Mouse (Mus musculus) urinary bladder, postnatal 14 days (tissue): ENCODE data around the gene Sh3bp5l.
"Not testable (repeated sequence)": the region's sequence is repeated elsewhere in the genome, so short reads cannot be mapped to it uniquely, and the experiment has no call there.

Experiments used
- DNase-seq: peaks from one replicate; pipeline ENCODE4 v3.0.0; 2021; ENCODE audit warnings: low spot score

Gene Sh3bp5l

DNA sequence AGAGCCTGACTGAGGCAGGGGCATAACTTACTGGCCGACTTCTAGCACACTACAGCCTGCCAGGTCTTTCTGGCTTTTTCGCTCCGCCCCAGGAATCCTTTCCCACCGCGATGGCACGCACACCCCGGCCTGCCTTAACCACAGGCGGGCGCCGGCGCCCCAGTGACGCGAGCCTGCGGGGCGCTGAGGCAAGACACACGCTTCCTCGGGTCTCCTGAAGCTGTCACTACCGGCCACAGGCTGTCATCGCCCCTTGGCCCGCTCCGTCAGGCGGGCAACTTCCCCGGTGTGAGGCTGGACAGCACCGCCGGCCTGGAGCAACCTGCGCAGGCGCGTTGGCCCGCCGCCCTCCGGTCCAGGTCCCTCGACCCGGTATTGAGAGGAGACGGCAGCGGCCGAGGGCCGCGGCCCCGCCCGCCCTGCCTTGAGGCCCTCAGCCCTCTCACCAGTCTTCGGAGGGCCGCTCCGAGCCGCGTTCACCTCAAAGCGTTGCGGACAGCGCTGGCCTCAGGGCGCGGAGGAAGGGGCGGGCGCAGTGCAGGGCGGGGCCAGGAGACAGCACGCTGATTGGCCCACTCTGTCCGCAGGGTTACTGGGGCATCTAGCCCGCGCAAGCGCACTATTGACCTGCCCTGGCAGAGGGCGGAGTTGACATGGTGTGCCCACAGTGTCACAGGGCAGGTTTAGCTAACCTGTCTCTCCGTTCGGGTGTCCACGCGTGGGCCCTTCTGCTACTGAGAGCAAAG lies 7.5 kb upstream of the Sh3bp5l start:
- peak; percentile 98 for DNase-seq

DNA sequence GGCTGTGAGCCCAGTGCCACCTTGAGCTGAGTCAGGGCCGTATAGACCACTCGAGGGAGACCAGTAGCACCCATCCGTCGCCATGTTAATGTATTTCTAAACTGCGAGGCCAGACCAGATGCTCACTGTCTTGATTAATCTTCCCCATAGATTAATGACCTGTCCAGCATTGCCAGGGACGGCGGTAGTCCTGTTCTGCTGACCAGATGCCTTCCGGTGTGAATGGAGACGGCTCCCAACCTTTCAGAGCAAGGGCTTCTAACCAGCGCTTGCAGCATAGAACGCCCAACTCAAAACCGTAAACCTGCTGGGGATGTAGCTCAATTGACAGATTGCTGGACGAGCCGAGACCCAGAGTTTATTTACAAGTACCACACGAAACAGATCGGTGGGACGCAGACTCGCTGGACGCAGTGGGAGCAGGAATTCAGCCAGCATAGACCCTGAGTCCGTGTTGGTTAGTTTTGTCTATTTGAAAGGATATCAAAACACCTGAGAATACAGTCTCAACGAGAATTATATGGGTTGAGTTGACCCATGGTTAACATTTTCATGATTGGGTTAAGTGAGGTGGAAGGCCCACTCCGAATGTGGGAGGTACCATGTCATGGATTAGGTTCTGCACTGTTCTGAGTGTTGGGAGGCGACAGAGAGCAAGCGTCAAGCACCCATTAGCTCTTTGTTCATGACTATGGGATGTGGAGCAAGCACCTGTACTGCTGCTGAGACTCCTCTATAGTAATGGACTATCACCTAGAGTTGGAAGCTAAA lies 6.8 kb upstream of the Sh3bp5l start:
- no peak for DNase-seq

DNA sequence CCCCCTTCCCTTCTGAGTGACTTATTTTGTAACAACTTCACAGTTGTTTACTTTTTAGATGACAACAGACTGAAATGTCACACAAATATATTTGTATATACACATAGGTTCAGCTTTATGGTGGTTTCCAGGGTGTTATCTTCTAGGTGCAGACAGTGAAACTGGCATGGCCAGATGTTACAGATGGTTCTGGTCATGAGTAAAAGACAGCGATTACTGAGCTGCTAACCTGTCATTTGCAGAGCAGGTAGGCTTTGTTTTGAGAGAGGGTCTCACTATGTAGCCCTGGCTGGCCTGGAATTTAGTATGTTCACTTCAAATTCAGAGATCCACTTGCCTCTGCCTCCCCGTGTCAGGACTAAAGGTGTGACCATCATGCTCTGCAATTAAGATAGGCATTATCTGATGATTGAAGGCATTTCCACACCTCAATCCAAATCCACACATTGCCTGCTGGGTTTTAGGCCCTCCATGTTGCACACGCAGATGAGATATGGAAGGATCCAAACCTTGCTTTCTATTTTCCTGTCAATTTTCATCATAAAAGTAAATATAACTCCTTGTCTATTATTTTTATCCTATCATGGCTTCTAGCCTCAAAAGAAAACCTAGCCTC lies 5.8 kb upstream of the Sh3bp5l start:
- DNase-seq, result no peak

DNA sequence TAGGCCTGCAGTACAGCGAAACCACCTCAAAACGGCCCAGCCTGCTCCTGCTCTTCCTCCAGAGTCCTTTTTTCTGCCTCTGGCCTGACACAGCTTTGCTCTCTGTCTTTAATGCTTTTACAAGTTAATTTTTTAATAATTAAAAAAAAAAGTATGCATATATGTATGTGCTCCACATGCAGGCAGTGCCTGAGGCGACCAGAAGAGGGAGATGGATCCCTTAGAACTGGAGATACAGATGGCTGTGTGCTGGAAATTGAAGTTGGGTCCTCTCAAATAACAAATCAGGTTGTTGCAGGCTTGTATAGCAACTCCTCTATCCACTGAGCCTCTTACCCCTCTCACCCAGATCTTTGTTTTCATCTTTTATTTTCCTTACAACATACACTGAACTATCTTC lies 3.7 kb upstream of the Sh3bp5l start:
- no peak for DNase-seq

DNA sequence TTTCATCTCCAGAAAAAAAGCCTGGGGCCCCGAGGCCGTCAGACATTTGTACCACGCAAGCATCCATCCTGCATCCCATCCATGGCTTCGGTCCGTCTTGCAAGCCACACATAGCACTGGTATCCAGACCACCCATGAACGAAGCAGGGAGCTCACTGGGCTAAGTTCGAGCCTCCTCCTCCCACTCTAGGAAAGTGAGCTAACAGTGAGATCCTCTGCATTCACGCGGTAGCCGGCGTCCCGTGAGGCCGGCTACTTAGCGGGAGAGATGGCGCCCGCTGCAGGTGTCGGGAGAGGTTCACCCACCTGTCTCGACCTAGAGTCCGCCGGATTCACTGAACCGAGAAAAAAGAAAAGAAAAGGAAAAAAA lies 633 bp upstream of the Sh3bp5l start:
- DNase-seq, result no peak

DNA sequence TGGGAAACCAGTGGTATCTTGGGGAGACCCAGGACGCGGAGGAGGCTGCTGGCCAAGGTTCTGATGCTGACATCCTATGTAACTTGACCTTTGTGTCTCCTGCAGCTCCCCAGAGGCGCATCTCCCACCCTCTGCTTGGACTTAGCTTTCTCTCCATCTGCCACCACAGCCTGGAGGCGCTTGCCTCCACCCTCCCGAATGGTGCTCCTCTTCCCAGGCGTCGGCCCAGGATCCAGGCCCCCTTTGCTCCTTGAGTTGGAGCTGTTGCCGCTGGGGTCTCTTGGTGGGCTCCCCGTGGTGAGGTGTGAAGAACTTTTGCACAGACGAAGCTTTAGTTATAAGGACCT lies 598 bp downstream of the Sh3bp5l start:
- DNase-seq, result no peak

DNA sequence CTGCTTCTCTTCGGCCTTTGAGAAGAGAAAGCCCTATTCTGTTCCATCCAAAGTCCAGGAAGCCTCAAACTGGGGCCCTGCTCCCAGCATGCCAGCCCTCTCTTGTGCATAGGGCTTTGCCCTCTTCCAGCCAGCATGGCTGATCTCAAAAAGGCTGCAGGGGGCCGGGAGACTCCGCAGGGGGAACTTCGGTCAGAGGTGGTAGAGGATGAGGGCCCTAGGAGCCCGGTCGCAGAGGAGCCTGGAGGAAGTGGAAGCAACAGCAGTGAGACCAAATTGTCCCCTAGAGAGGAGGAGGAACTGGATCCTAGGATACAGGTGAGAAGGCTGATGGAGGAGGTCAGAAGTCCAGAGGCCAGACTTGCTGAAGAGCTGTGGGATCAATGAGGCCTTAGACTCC lies 1.0 kb downstream of the Sh3bp5l start:
- DNase-seq, result no peak

DNA sequence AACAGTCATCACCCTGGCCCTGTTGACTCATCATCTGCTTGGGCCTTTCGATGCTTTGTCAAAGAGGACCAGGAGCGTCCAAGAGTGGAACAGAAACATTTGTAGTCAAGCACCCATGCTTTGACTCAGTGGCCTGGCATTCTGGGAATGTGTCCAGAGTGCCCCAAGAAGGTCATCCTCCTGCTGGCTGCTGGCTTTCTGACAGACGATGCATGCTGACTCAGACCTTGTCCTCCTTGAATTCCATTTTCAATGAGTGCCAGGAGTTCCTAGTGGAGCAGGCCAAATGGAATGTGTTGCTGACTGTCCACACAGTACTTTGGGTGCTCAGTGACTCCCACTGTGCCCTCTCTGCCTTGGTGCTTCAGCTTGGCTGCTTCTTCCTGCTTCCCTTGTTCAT lies 4.2 kb downstream of the Sh3bp5l start:
- peak; percentile 29 for DNase-seq

DNA sequence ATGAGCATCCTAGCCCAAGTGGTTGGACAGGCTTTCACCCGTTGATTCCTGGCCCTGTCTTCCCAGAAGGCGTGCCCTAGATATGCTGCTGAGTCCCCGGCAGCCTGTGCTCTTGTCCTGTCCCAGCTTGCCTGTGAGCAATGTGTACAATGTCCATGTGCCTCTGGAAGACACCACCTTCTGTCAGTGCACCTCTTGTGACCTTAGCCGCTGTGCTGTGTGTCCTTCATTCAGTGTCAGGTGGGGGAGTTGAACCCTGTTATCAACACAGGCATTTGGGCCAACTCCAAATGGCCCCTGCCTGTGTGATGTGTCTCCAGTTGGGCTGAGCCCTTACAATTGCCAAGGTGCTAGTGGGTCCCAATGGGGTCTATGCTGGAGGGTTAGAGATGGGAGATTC lies 16.2 kb downstream of the Sh3bp5l start:
- peak; percentile 18 for DNase-seq

DNA sequence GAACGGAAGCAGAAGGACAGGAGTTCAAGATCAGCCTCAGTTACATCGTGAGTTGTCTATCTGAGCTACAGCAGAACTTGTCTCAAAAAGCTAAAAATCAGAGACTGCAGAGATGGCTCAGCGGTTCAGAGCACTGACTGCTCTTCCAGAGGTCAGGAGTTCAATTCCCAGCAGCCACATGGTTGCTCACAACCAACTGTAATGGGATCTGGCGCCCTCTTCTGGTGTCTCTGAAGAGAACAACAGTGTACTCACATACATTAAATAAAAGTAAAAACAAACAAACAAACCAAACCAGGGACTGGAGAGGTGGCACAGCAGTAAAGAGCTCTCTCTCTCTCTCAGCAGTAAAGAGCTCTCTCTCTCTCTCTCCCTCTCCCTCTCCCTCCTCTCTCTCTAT lies 20.1 kb downstream of the Sh3bp5l start:
- no peak for DNase-seq

DNA sequence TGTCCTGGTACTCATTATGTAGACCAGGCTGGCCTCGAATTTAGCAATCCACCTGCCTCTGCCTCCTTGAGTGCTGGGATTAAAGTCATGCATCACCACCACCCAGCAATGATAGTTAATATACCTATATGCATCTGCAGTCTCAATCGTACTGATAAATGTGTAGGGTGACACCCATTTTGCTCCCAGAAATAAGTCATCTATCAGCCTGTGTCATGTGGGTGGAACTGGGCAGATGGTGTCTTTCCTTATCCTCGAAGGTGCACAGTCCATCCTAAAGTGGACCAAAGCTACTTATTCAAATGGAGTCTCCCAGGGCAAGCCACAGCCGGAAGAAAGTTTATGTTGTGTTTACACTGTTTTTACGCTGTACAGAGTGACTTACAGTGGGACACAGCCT lies 20.7 kb downstream of the Sh3bp5l start:
- DNase-seq, result no peak

DNA sequence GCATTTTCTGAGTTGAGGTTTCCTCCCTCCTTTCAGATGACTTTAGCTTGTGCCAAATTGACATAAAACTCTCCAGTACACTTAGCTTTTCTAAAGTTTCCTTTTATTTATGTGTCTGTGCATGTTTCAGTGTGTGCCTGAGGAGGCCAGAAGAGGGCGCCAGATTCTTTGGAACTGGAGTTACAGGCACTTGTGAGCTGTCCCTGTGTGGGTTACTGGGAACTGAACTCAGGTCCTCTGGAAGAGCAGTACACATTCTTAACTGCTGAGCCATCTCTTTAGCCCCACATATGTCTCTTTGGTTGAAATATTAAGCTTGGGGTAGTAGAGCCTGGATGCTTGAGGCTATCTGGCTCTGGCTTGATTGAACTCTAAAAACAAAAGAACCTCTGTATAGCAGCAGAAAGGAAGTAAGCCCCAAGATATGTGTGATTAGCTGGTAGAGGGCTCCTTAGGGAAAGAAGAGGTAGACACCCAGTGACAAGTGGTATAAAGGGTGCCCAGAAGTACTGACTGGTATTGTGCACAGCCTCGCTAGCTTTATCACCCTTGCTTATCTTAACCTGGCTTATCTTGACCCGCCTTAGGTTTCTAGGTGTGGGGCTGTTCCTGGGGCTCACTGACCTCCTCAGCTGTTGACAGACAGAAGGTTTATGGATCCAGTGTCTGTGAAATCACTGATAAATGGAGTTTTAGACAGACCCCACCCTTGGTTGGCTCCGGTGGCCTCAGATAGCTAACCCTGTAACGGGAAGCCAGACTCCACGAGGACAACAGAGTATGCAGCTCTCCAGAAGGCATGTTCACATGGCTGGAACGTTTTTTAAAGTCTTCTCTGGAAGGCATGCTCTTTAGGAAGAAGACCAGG lies 22.4 kb downstream of the Sh3bp5l start:
- peak; percentile 20 for DNase-seq

DNA sequence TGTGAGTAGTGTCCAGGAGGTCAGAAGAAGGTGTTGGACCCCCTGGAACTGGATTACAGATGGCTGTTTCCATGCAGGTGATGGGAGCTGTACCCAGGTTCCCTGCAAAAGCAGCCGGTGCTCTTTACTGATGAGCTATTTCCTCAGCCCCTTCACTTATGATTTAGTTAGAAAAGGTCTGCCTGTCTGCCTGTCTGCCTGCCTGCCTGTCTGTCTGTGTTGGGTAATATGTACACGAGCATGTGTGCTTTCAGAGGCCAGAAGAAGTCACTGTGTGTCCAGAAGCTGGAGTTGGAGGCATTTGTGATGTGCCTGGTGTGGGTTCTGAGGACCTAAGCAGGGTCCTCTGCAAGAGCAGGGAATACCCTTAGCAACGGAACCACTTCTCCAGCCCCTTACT lies 23.2 kb downstream of the Sh3bp5l start:
- DNase-seq, result no peak

DNA sequence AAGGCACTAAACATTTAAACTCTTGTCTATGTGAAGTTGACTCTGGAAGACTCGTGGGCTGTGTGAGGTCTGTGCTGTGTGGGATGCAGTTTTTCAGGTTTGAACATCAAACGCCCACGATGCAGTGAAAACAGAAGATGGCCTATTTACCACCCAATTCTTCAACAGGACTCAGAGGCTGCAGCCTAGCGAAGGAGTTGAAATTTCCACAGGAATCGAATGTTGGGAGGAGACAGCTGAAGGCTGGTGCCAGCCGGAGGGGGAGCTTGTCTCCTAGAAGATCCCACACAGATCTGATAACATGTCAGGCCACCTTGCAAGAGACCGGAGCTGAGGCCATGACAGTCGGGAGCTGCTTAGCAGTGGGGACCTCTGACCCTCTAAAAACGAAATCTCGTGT lies 24.0 kb downstream of the Sh3bp5l start:
- DNase-seq, result no peak

DNA sequence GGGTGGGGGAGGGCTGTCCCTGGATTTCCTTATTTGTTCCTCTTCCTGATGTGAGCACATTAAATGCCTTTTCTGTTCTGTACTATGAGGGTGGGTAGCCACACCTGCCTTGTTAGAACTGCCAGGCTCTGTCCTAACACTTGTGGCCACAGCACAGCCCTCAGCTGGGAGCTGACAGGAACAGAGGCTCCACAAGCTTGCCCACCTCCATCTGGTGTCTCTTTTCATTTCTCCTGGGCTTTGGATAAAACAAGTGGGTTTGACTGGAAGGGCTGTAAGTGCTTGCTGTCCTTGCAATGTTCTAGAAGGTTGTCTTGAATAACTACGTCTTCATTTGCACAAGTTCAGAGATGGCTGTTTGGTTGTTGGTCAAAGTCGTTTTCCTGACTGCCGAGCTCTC lies 24.4 kb downstream of the Sh3bp5l start:
- no peak for DNase-seq

DNA sequence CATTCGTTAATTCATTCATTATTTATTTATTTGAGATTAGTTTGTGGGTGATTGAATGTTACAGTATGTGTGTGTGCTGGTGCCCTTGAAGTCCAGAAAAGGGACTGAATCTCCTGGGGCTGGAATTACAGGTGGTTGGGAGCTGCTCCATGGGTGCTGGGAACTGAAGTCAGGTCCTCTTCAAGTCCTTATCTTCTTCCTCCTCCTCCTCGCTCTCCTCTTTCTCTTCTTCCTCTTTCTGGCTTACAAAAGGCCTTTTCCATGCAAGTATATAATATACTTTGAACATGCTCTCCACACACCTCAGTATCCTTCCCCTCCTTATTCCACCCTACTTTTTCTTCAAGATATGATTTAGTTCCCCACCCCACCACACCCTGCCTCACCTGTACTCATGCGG lies 26.5 kb downstream of the Sh3bp5l start:
- DNase-seq, result no peak

DNA sequence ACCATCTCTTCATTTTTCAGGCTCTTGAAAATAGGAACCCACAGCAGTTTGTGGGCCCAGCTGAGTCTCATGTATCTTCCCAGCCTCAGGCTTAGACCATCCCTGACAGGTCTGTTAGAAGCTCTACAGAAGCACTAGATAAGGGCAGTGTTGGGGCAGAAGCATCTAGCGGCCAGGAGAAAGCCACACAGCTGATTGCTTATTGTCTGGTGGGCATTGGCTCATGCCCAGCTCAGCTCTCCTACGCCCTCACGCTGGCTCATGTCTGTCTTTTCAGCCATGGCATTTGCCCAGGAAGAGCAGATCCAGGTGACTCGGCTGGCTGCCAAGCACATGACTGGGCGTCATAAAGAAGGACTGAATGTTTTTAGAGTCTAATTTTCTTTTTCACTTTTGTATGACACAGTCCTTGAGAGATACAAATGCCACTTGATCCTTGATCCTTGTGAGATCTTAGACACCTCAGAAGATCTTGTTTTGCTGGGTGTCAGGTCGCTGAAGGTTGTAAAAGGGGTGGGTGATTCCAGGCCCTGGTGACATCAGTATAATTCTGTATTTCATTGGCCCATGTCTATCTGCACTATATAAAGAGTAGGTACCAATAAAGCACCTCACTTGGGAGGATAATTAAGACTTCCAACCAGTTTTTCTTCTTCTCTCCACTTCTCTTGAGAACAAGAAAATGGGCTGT lies 27.5 kb downstream of the Sh3bp5l start:
- no peak for DNase-seq

DNA sequence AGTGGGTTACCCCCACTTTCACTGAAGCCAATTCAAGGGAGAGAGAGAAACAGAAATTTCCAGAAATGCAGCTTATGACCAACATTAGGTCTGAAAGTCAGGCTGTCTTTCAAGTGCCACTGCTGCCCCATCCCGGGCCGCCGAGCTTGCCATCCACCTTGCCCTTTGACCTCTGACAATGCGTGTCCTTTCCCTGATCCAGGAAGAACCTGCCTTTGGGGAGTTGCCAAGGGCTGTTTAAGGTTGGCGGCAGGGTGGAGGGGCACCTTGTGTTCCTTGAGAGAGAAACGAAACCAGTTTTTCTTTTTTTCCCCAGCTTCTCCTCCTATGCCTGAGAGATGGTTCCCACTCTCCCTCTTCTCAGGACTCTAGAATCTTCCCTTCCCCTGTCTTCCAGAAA lies 32.0 kb downstream of the Sh3bp5l start:
- DNase-seq, result not testable (repeated sequence)

DNA sequence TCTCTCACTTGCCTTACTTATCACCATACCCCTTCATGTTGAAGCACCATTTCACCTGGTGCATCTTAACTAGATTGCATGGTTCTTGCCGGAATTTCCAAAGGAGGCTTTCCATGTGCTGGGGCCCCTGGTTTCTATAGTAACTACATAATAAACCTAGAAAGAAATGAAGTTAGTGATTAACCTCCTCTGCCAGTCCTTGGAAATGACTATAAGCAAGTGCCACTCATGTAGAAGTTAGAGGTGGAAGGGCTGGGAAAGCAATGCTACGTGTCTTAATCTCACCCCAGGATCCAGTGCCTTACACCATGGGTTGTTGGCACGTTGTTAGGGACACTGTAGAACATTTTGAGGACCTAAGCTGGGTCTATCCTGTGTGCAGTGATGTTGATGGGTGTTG lies 33.9 kb downstream of the Sh3bp5l start:
- DNase-seq, result no peak

DNA sequence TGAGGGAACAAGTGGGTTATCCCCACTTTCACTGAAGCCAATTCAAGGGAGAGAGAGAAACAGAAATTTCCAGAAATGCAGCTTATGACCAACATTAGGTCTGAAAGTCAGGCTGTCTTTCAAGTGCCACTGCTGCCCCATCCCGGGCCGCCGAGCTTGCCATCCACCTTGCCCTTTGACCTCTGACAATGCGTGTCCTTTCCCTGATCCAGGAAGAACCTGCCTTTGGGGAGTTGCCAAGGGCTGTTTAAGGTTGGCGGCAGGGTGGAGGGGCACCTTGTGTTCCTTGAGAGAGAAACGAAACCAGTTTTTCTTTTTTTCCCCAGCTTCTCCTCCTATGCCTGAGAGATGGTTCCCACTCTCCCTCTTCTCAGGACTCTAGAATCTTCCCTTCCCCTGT lies 35.7 kb downstream of the Sh3bp5l start:
- DNase-seq, result not testable (repeated sequence)

DNA sequence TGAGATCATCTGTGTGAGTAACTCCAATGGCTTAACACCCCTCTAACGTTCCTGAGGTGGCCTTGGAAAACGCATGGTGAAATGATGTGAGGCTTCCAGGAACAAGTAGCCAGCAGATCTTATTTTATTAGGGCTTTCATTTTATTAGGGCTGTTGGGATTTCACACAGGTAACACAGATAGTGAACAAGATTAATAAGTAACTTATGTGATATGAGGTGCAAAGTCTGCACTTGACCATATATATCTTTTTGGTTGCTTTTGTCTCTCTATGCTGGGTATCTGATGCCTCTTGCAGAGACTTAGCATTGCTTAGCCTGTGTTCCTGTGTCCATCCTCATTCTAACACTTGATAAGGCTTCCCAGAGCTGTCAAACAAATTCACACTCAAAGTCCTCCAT lies 46.7 kb downstream of the Sh3bp5l start:
- DNase-seq, result no peak

DNA sequence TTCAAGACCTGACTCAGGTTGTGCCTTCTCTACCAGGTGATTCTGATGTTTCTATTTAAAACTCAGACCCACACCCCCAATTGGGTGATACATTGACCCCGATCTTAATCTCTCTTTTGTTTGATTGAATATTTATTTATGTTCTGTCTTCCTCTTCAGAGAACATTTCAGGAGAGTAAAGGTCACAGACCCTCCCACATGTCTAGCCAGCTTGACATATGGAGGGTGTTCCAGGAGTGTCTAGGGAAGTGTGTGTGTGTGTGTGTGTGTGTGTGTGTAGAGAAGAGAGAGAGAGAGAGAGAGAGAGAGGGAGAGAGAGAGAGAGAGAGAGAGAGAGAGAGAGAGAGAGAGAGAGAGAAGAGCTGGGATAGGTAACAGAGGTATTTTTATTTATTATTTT lies 47.2 kb downstream of the Sh3bp5l start:
- DNase-seq, result no peak
